Mouse (Mus musculus): ENCODE data around the gene Taf15.

The Taf15 gene

GRCm38 (mm10) chr11:83457257-83457656 is 15.6 kb upstream of the Taf15 start:
- no peak for DNase-seq (ENCODE audit: low read depth, low spot score)

GRCm38 (mm10) chr11:83457912-83458601 is 14.8 kb upstream of the Taf15 start:
- no peak for DNase-seq (ENCODE audit: low read depth, low spot score)

GRCm38 (mm10) chr11:83461462-83462027 is 11.3 kb upstream of the Taf15 start:
- DNase-seq (ENCODE audit: low read depth, low spot score): no peak

- DNase-seq (ENCODE audit: low read depth, low spot score): no peak
These were observed 10.1 kb upstream of the Taf15 start, which contains the start of gene Mmp28 for GRCm38 (mm10) chr11:83462711-83463244. Gene Mmp28, minus strand, starts transcription at chr11:83463071.

GRCm38 (mm10) chr11:83465976-83466375 is 6.9 kb upstream of the Taf15 start:
- DNase-seq (ENCODE audit: low read depth, low spot score): no peak

- DNase-seq (ENCODE audit: low read depth, low spot score): no peak
These were observed 5.7 kb upstream of the Taf15 start for GRCm38 (mm10) chr11:83467120-83467652.

GRCm38 (mm10) chr11:83468765-83469164 is 4.1 kb upstream of the Taf15 start:
- peak; percentile 38 for DNase-seq (ENCODE audit: low read depth, low spot score)

GRCm38 (mm10) chr11:83471766-83472165 is 1.1 kb upstream of the Taf15 start:
- DNase-seq (ENCODE audit: low read depth, low spot score): no peak

GRCm38 (mm10) chr11:83473235-83474016 is 540 bp downstream of the Taf15 start:
- no peak for DNase-seq (ENCODE audit: low read depth, low spot score)

GRCm38 (mm10) chr11:83491488-83491887 is 18.6 kb downstream of the Taf15 start:
- no peak for DNase-seq (ENCODE audit: low read depth, low spot score)

GRCm38 (mm10) chr11:83495571-83495970 is 22.7 kb downstream of the Taf15 start:
- no peak for DNase-seq (ENCODE audit: low read depth, low spot score)

- DNase-seq (ENCODE audit: low read depth, low spot score): no peak
These were observed 31.4 kb downstream of the Taf15 start for GRCm38 (mm10) chr11:83504308-83504707.

GRCm38 (mm10) chr11:83509521-83509920 is 36.6 kb downstream of the Taf15 start:
- no peak for DNase-seq (ENCODE audit: low read depth, low spot score)

GRCm38 (mm10) chr11:83517153-83517552 is 44.3 kb downstream of the Taf15 start:
- DNase-seq (ENCODE audit: low read depth, low spot score): no peak

GRCm38 (mm10) chr11:83518371-83518770 is 45.5 kb downstream of the Taf15 start:
- no peak for DNase-seq (ENCODE audit: low read depth, low spot score)

- no peak for DNase-seq (ENCODE audit: low read depth, low spot score)
These were observed 49.2 kb downstream of the Taf15 start, which contains the start of gene Heatr9 for GRCm38 (mm10) chr11:83522075-83522474. Gene Heatr9, minus strand, starts transcription at chr11:83522175.

GRCm38 (mm10) chr11:83529024-83529423 is 56.1 kb downstream of the Taf15 start:
- no peak for DNase-seq (ENCODE audit: low read depth, low spot score)

GRCm38 (mm10) chr11:83530360-83530759 is 57.5 kb downstream of the Taf15 start, which contains the start of gene Ccl5:
Gene Ccl5, minus strand, starts transcription at chr11:83530518.
- DNase-seq (ENCODE audit: low read depth, low spot score): no peak

- DNase-seq (ENCODE audit: low read depth, low spot score): no peak
These were observed 60.3 kb downstream of the Taf15 start for GRCm38 (mm10) chr11:83533192-83533591.

GRCm38 (mm10) chr11:83534143-83534542 is 61.3 kb downstream of the Taf15 start:
- DNase-seq (ENCODE audit: low read depth, low spot score): no peak

- DNase-seq (ENCODE audit: low read depth, low spot score): no peak
These were observed 61.9 kb downstream of the Taf15 start for GRCm38 (mm10) chr11:83534609-83535423.

All from telencephalon, adult 2 months (tissue).